Mouse (Mus musculus) limb, embryonic 13.5 days (tissue): ENCODE data around the gene Cbwd1. TPM values are rescaled to one million over a fixed set of nuclear protein-coding genes. Genes with fewer than 3 reads are reported as not detected.
"Not testable (repeated sequence)": the region's sequence is repeated elsewhere in the genome, so short reads cannot be mapped to it uniquely, and the experiment has no call there.

Source experiments
- ATAC-seq: fragments of 200-750 bp; cut with Nextera tagmentation; 2 replicates; pipeline ENCODE4 v1.8.0; 2017; ENCODE audit warnings: low read depth, moderate number of reproducible peaks, moderate TSS enrichment; ENCODE audit not compliant: low FRiP score
- H3K27ac ChIP-seq: fragments of 300-500 bp; sonication (generic); 2 replicates; pipeline ENCODE4 v1.5.1; 2015; ENCODE audit warnings: inconsistent platforms, mild to moderate bottlenecking, moderate library complexity
- H3K27me3 ChIP-seq: fragments of 300-500 bp; sonication (generic); 2 replicates; pipeline ENCODE4 v1.6.1; 2015; ENCODE audit warnings: mild to moderate bottlenecking, inconsistent platforms
- H3K36me3 ChIP-seq: fragments of 300-500 bp; sonication (generic); 2 replicates; pipeline ENCODE4 v1.6.1; 2015; ENCODE audit warnings: inconsistent platforms, mild to moderate bottlenecking, moderate library complexity
- H3K4me1 ChIP-seq: fragments of 300-500 bp; sonication (generic); 2 replicates; pipeline ENCODE4 v1.6.1; 2015; ENCODE audit warnings: inconsistent platforms
- H3K4me2 ChIP-seq: fragments of 300-500 bp; sonication (generic); replicated peaks from 2 replicates; pipeline ENCODE4 v1.6.1; 2015; ENCODE audit warnings: inconsistent platforms, mild to moderate bottlenecking, moderate library complexity
- H3K4me3 ChIP-seq: fragments of 300-500 bp; sonication (generic); 2 replicates; pipeline ENCODE4 v1.5.1; 2015; ENCODE audit warnings: moderate library complexity, mild to moderate bottlenecking, inconsistent platforms
- H3K9ac ChIP-seq: fragments of 300-500 bp; sonication (generic); 2 replicates; pipeline ENCODE4 v1.6.1; 2015; ENCODE audit warnings: mild to moderate bottlenecking, inconsistent platforms
- H3K9me3 ChIP-seq: fragments of 300-500 bp; sonication (generic); 2 replicates; pipeline ENCODE4 v1.6.1; 2016; ENCODE audit warnings: inconsistent platforms
- WGBS: fragments of 180-500 bp; shearing (Covaris S2); methylation state at CpG from one replicate; pipeline ENCODE4 v1.1.7; 2015; 5-methylcytosine and 5-hydroxymethylcytosine counted together
- microRNA-seq: library from miRNA; unstranded; fragments of <30 nt; microRNA quantifications from one replicate; pipeline ENCODE4, GENCODE M21; 2016
- polyA plus RNA-seq: library from polyadenylated mRNA; unstranded; fragments of >200 nt; fragmentation: Nextera tagmentation; extraction: Ambion mirVana; gene quantifications from 2 replicates; pipeline ENCODE4 v1.2.1, GENCODE M21; 2015

The Cbwd1 gene
- polyA plus RNA-seq, 1 experiment from 2014 or later = 23.9 TPM

GRCm38 (mm10) chr19:24875129-24875870, 86.1 kb downstream of the Cbwd1 start, which contains the start of gene Gm10053:
Gene Gm10053, plus strand, starts transcription at chr19:24875686.
- ATAC-seq, H3K27ac ChIP-seq, H3K4me3 ChIP-seq, H3K36me3 ChIP-seq, H3K4me1 ChIP-seq, H3K27me3 ChIP-seq, H3K9me3 ChIP-seq, H3K9ac ChIP-seq, H3K4me2 ChIP-seq: not testable (repeated sequence)
- 68% methylated on average over 23 of the region's 26 CpGs for WGBS

- H3K4me1 ChIP-seq = peaks cover 6% of the 10 kb centered on the region; the same call in 1 of the 2 replicates
- peaks cover 6% of the 10 kb centered on the region for H3K27me3 ChIP-seq
- H3K36me3 ChIP-seq = no peaks in the 10 kb centered on the region
- H3K9me3 ChIP-seq = no peaks in the 10 kb centered on the region
- H3K4me2 ChIP-seq = no peak overlapping the region
- no peak overlapping the region for H3K9ac ChIP-seq
- ATAC-seq = no peak
- H3K27ac ChIP-seq = no peak overlapping the region
- no peak overlapping the region for H3K4me3 ChIP-seq
- 49% methylated on average over 2 of the region's 2 CpGs for WGBS
Measured at GRCm38 (mm10) chr19:24873873-24874272, 87.5 kb downstream of the Cbwd1 start.

GRCm38 (mm10) chr19:24871037-24871635, 90.3 kb downstream of the Cbwd1 start:
- no peaks in the 10 kb centered on the region for H3K36me3 ChIP-seq
- no peak overlapping the region for H3K27ac ChIP-seq
- peak; percentile 78 for ATAC-seq
- peaks cover 8% of the 10 kb centered on the region for H3K27me3 ChIP-seq
- peaks cover 11% of the 10 kb centered on the region for H3K4me1 ChIP-seq
- no peaks in the 10 kb centered on the region for H3K9me3 ChIP-seq
- peak overlapping the region; percentile 39 for H3K4me3 ChIP-seq
- H3K4me2 ChIP-seq = peak overlapping the region; percentile 60
- H3K9ac ChIP-seq = no peak overlapping the region
- WGBS = 14% methylated on average over 18 of the region's 18 CpGs

Small RNA genes lying within 50 kb of the gene (microRNA-seq; reads per million reads assigned to microRNA genes)
- not detected for gene Mir3084-1

Other genes with a start within 250 kb of the Cbwd1 start
- gene Pgm5, start 99.8 kb downstream of the Cbwd1 start, polyA plus RNA-seq = 2.8 and 3.3 TPM in 2 replicates
- gene Gm10053, start 85.9 kb downstream of the Cbwd1 start, polyA plus RNA-seq = 206 and 218 TPM in 2 replicates
- 0.24 TPM in 1 of 2 replicates, not detected in the other for gene Foxd4, start 60.4 kb downstream of the Cbwd1 start, polyA plus RNA-seq
- gene Dock8, start 37.9 kb upstream of the Cbwd1 start, polyA plus RNA-seq = 3.3 and 5.5 TPM in 2 replicates